Mouse (Mus musculus) c-Kit-positive CD71-negative TER-119-negative erythroid progenitor cells, embryonic 14.5 days (primary cell): ENCODE data around the gene B4galnt3.

Source experiments
- DNase-seq: peaks from one replicate; pipeline ENCODE4 v3.0.0-alpha.2; 2013; ENCODE audit warnings: low read depth

The B4galnt3 gene

DNA sequence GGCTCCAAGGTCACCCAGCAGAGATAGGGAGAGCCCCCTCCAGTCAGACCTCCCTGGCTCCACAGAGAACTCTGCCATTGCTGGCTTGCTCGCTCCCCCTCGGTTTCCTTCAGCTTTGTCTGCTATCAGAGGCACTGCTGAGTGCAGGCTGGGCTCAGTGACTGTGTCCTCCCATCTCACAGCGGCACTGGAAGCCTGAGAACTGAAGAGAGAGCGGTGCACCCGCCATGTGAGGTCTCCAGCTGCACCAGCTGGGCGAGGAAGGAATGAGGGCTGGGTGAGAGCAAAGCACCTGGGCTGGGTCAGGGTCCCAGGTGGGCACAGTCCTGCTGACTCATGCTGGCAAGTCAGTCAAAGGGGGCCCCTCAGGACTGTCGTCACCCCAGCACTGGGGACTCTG lies 108.6 kb downstream of the B4galnt3 start:
- no peak for DNase-seq

DNA sequence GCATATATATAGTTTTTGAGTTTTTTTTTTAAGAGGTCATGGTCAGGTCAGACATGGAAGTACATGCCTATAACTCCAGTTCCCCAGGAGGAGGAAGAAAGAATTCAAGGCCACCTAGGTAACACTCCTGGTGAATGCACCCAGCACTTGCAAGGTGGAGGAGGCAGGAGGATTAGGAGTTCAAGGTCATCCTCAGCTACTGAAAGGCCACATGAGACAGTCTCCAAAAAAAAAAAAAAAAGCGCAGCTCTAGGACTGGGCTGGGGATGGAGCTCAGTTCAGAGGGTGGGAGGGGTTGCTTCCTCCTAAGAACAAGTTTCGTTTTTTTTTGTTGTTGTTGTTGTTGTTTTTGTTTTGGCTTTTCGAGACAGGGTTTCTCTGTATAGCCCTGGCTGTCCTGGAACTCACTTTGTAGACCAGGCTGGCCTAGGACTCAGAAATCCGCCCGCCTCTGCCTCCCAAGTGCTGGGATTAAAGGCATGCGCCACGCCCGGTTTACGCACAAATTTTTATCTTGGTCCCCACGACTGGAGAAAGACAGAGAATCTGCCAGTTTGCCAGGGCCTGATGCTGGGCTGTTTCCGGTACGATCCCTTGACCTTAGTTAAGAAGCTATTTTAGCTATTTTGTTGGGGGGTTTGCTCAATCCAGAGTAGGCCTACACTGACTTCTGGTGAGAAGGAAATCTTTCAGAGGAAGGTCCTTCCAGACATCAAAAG lies 109.2 kb downstream of the B4galnt3 start:
- DNase-seq, result no peak

DNA sequence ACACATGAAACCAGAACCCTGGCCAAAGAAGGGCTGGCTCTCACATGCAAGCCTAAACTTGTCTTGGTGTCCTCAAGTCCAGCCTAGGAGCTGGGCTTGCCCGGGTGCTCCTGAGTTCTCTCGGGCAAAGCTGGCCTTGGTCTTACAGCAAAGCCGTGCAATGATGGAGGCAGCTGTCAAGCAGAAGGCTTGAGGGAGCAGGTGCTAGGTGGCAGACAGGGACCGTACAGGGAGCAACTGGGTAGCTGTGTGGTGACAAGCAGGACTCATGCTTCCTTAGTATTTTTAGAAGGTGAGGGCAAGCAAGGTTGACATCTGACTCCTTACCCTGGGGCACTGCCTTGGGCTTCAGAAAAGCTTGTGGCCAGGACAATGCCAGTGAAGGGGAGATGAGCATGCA lies 110.6 kb downstream of the B4galnt3 start:
- DNase-seq, result no peak

DNA sequence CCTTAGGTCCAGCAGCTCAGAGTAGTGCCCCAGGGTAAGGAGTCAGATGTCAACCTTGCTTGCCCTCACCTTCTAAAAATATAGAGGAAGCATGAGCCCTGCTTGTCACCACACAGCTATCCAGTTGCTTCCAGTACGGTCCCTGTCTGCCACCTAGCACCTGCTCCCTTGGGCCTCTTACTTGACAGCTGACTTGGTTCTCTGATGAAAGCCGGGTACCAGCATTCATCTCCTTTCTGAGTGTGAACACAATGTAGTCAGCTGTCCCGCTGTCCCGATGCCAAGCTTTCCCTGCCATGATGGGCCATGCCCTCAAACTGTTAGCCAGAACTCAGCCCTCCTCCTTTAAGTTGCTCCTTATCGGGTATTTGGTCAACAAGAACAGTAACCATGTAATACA lies 112.2 kb downstream of the B4galnt3 start:
- DNase-seq, result no peak

DNA sequence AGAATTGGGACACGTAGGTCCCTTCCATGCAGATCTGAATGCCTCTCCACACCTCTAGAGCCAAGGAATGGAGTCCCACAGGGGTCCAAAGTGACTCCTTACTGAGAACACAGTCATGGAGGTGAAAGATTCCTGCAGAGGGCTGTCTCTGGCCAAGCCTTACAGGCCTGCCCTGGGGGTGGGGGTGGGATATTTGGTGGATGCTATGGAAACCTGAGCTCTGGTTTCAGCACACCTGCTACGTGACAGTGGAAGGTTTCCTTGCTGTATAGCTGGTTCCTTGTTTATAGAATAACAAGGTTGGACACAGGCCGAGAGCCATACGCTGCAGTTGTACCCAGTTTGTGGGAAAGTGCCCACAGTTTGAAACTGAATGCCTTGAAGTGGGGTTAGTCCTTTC lies 113.9 kb downstream of the B4galnt3 start:
- DNase-seq, result no peak

DNA sequence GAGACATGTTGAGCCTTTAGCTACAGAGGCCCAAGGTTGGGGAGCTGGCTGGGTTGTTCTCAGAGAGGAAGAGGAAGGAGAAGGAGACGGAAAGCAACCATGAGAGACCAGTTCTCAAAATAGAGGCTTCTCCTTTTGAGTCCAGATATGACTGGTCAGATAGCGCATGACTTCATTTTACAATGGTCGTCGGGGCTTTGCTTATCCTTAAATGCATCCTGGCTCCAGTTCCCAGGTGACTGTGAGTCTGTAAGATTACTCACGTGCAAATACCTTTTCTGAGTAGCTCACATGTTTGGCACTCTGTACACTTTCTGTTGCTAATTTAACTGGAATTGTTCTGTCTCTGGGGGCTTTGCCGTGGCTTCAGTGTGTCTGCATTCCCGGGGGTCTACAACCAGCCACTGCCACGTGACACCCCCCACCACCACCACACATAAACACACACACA lies 114.6 kb downstream of the B4galnt3 start:
- DNase-seq, result no peak

DNA sequence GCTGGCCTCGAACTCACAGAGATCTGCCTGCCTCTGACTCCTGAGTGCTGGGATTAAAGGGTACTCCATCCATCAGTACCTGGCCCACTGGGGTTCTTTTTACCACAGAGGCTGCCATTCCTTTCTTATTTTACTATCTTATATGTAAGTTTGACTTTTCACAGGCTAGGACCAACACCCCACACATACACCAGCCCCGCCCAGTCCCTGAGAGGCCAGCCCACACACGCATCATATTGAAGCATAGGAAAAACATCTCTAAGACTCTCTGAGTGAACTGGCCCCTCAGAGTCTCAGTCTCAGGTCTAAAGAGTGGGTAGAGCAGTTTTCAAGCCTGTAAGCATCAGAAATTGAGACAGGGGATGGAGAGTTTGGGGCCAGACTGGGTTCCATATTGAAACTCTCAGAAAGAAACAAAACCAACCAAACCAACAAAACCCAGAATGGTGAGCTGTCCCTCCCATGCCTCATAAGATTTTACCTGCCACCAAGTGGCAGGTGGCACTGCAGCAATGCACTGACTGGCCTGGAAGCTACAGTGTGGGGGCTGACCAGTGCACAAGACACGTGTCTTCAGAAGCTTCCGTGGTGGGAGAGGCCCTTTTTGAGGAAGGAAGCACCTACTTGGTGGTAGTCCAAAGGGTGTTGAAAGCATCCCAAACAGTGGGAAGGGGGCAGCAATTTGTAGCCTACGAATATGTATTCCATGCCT lies 115.2 kb downstream of the B4galnt3 start:
- no peak for DNase-seq

DNA sequence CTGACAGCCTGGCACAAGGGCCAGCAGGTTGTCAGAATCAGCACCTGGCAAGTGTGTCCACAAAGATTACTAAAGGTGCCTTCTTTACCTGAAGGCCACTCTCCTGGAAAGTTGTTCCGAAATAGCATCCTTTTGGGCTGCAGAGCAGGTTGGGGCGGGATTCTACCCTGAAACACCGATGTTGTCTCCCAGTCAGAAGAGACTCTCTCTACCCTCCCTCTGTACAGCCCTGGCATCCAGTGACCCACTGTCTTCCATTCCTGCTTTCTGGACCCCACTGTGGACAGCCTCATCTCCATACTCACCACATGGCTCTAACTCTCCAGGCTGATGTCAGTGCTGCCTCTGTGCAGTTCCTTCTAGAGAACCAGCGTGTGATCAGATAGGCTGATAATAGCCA lies 118.7 kb downstream of the B4galnt3 start:
- no peak for DNase-seq

DNA sequence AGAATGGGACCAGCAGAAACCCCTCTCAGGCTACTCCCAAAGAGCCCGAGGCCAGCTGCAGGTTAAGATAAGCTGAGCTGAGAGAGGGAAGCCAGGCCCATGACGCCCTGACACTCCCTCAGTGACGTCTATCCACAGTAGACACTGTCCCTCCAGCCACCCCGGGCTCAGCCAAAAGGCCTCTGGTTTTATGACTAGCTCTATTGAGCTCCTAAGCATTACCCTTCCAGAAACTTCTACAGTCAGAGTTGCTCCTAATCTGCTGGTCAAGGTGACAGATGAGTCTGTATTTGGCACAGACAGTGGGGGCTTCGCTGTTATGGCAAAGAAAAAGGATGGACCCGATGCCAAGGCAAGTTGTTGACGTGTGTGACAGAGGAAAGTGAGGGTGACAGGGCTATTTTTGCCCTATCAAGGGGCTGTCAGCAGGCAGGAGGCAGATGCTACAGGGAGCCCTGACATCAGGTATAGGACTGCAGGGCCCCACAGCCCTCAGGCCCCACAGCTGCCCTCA lies 119.7 kb downstream of the B4galnt3 start:
- no peak for DNase-seq

DNA sequence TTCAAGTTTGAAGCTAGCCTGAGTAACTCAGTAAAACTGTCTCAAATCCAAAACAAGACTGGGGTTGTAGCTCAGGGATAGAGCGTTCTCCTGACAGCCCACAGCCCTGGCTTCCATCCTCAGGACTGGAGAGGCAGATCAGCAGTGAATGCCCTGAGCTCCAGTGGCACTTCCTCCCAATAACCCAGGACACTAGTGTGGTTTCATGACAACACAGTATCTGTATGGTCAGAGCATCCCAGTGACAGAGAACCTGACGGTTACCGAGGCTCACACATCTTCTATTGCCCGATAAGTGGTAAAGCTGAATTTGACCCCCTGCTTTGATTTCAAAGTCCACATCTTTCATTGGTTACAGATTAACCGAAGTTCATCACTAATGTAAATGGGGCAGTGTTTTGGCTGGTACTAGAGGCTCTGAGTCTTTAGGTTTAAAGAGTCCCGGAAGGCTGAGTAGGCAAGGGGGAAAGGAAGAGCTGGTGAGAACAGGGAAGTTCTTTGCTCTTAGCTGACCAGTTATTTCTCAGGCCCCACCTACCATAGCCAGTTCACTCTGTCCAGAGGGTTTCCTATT lies 120.2 kb downstream of the B4galnt3 start:
- DNase-seq, result no peak

DNA sequence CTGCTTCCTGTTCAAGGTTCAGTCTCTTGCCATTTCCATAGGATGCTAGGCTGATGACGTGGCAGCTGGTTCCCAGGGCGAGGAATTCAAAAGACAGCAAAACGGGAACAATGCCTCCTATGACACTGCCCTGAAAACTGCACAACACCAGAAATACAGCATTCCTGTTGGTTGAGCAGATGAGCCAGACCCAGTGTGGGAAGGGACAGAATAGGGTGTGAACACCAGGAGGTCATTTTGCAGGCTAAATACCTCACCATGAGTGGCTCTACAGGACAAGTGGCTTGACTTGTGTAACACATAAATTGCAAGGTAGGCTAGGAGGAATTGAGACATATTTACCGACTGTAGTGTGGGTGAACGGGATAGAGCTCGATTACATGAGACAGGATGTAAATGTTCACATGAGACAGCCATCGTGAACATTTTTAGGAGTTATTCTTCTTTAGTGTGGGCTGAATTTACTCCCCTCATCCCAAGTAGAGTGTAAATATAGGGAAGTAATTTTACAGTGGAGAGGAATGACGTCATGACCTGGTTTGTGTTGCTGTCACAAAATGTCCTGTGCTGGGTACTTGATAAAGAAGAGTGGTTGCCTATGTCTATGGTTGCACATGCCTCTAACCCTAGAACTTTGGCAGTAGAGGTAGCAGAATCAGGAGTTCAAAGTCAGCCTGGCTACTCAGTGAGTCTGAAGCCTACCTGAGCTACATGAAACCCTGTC lies 121.9 kb downstream of the B4galnt3 start:
- DNase-seq, result no peak

DNA sequence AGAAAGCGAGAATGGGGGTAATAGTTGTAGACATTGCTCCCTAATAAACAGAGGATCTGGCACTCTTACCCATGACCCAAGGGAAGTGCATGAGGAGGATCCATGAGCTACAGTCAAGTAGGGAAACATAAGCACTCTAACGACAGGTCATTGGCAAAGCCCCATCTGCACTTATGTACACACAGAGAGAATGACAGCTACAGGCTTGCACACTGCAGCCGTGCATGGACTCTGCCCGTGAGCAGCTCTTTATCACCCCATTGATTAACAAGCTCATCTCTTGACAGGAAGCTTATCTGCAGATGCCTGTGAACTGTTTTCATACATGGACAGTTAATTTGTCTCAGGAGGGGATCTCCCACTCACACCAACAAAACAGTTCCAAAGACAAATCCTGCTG lies 126.8 kb downstream of the B4galnt3 start:
- DNase-seq, result no peak

DNA sequence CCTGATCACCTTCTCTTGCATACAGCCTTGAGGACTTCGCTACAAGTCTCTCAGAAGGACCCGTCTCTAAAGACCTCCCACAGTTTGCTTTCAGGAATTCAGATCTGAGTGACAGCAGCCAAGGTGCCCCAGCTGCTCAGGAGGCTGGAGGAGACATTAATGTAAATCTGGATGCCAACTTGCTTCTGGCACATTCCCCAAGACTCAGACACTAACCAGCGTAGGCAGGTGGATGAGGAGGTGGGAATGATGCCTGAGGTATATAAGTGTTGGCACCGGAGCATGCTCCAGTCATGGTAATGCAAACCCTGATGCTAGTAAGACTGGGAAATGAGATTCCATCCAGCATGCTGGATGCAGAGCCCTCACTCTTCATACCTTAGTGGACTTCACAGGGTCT lies 129.6 kb downstream of the B4galnt3 start:
- no peak for DNase-seq

DNA sequence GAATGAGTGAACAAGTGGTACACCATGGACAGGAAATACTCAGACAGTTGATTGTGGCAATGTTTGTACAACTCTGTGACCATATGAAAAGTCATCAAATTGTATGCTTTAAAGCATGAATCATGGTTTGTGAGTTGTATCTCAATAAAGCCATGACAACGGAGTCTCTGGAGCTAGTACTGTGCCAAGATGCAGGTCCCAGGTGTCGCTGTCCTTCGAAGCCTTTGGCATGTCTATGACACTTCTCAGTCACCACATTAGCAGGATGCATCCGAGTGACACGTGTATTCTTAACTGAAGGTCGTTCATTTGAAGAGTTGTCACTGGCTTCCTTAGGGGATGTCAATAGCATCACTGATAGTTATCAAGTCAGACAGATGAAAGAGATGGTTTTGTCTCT lies 131.4 kb downstream of the B4galnt3 start:
- no peak for DNase-seq

DNA sequence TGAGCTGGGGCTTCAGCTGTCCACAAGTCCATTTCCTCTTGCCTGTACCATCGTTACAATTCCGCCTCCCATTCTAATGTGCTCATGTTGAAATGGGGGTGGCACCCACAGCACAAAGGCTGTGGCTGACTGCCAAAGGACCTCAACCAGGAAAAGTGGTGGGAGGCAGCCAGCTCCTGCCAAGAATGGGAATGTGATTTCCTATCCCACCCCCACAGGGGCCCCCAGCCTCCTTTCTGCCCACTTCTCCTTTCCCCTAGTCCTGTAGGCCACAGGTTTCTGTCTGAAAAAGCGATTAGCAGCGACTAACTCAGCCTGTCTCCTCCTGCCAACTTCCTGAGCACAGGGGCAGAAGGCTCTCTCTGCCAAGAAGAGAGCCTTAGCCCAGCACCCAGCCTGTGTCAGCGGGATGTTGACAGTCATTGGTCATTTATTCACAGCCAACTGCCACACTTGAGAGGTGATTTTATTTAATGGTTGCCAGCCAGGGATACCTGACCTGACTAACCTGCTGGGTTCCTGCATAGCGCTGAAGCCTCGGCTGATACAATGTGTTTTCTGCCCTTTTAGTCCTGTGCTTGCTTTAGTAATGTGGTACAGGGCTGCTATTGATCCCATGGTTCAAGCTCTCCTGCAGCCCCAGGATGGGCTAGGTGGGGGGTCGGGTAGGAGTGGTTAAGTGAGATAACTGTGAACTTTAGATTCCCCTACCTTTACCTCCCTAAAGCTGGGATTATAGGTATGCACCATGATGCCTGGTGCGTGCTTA lies 135.0 kb downstream of the B4galnt3 start:
- DNase-seq, result no peak

DNA sequence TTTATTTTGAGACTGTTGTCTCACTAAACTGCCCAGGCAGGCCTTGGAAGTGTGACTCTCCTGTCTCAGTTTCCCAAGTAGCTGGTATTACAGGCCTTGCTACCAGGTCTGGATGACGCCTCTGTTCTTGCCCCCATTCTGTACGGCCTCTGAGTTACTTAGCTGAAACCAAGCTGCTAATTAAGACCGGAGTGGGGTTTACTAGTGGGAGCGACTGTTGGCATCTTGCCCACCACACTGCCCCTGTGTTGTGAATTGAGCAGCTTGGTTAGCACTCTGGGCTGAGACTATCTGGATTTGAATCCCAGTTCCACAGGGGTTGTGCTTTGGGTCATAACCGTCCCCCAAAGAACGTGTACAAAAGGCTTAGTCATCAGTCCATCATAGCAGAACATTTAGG lies 136.9 kb downstream of the B4galnt3 start:
- DNase-seq, result no peak

DNA sequence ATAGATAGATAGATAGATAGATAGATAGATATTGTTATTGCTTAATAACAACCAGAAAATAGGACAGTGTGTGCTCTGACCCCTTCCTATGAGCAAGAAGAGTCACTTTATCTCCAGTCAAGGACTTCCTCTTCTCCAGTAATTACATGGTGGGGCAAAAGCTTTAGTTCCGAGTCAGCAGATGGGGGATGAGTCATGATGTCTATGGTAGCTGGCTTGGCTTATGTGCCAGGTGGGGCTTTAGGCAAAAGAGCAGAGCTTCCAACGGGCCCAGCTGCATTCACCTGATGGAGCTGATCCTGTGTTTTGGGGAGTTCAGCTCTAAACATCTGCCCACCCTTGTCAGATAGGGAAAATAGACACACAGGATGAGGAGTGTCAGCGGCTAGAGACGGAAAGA lies 138.8 kb downstream of the B4galnt3 start:
- no peak for DNase-seq

DNA sequence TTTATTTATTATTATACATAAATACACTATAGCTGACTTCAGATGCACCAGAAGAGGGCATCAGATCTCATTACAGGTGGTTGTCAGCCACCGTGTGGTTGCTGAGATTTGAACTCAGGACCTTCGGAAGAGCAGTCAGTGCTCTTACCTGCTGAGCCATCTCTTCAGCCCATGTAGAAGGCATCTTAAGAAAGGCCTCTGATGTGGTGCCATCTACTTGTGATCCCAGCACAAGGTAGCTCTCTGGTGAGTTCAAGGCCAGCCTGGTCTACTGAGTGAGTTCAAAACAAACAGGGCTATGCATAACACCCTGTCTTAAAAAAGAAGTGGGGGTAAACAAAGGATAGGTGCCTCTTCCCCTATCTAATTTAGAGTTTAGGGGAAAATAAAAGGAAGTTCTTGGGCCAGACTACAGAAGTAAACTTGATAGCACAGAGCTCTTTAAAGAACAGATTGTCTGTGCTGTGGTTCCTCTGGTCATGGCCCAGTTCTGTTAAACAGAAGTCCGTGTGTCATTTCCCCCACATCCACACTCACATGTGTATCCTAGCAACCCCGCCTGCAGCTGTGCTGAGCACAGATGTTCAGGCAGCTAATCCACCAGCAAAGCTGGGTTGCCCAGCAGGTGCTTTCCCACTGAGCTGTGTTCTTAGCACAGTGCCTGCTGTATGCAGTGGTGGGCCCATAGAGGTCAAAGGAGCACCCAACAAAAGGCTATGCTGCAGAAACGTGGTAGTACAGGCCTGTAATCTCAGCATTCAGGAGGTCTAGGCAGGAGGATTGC lies 139.6 kb downstream of the B4galnt3 start:
- DNase-seq, result no peak
